Mouse (Mus musculus) retina, embryonic 14.5 days (tissue): ENCODE measurements at regions not wholly inside any gene's neighbourhood (a gene's known extent, or its start where the extent isn't known, plus 50 kb on each side); places are given as distances from the start of the nearest gene placed in this dataset.

ENCODE experiments used
- DNase-seq: peaks from one replicate; pipeline ENCODE4 v3.0.0-alpha.2; 2015; ENCODE audit warnings: low spot score

DNA sequence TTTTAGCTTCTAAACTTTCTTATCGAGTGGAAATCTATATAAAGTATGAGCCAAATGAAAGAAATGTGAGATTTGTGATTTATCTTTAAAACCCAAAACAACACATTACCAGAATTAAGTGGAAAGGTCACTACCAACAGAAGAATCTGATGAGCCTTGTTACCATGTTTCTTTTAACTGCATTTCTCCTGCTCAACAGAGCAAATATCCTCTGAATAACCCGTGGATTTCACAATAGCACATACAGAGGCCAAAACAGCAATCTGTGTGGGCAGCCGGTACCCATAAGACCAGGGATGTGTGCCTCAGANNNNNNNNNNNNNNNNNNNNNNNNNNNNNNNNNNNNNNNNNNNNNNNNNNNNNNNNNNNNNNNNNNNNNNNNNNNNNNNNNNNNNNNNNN is 85.3 kb downstream of the 4930444P10Rik start:
- no peak for DNase-seq

DNA sequence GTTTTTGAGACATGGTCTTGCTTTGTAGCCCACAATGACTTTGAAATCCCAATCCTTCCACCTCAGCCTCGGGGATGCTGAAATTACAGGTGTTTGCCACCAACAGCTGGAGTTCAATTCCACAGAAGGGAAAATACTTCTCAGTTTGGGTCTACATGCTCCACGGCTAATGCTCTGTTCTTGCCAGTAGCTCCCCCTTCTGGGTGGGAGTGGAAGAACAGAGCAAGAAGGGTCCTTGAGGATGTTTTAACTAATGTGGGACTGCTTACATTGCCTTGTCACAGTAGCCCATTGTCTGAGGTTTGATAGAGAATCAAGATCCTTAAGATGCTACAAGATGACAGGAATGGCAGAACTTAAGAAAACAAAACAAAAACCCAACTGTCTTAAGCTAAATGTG is 86.2 kb downstream of the 4930444P10Rik start:
- DNase-seq = no peak

DNA sequence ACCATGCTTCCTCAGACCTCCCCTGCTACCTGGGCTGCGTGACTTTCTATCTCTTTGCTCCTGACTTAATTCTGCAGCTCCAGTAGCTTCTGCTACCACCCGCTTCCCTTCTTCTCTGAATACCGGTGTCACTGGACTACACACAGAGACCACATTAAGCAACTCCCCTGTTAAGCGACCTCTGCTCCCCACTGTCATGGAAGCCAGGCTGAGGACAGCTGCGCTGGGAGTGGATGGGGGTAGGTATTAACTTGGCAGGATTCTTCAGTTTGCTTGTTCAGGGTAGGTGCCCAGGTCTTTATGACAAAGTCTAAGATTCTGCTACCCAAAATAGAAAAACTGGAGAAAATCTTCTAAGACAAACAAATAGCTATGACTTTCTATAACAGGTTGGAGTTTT is 96.0 kb downstream of the 4930444P10Rik start:
- DNase-seq = no peak

DNA sequence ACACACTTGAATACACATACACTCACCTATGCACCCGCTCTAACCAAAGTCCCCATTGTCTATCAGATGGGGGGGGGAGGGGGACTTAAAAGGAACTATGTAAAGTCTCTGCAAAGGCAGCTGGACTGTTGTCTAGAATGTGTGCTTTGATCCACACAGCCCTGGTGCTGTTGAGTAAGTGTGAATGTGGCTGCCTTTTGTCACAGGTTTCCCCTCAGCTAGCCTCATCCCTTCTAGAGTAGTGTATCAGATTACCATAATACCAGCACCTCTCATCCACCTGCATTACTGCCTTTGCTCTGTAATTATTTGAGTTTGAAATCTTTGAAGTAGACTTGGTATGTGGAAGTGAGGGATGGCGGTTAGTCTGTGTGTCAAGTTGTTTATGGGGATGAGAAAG is 96.8 kb downstream of the 4930444P10Rik start:
- DNase-seq = no peak

DNA sequence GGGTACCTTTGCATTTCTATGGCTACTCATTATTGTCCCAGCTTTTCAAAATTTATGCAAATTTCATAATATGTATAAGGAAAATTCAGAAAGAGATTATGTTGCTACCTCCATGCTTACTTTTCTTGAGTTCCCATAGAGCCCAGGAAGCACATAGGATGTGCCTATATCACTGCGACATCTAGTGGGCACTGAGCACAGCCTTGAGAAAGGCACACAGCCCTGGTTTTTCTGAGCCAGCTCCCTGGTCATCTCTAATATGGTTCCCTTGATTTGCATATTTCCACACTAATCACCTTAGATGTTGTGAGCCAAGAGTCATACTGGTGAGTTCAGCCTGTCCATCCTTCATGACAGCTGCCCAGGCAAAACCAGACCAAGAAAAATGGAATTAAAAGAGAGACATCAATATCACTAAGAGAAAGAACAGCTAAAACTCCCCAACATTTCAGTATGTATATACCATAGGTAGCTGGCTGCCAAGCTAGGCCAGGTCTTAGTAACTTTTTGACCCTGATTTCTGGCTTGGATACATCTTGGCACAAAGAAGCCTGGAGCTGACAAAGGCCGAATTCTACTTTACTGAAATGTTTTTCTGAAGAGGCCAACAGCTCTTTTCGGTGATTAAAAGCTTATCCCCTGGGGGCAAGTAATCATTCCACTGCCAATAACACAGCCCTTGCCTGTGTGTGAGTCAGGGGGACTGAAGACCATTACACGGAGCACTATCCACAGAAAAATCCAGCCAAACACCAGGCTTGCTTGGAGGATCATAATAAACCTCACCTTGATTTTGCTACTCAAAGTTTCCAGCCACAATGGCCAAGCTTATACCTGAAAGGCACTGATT is 99.3 kb downstream of the 4930444P10Rik start:
- peak; percentile 49 for DNase-seq

DNA sequence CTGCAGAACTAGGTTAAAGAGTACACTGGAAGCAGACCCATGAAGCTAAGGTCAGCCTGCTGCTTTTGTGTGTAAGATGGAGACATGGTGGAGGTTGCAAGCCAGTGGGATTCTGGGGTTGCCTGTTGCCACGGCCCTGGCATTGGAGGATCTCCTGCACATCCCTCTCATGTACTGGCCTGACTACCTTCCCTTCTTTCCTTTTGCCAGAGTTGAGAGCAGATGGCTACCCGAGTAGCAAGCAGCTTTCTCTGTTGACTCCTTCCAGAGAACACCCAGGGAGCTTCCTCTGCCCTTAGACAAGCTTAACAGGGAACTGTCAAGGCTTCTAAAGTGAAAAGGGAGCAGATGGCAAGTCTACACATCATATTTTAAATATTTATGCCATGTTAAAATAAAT is 102.1 kb downstream of the 4930444P10Rik start:
- no peak for DNase-seq

DNA sequence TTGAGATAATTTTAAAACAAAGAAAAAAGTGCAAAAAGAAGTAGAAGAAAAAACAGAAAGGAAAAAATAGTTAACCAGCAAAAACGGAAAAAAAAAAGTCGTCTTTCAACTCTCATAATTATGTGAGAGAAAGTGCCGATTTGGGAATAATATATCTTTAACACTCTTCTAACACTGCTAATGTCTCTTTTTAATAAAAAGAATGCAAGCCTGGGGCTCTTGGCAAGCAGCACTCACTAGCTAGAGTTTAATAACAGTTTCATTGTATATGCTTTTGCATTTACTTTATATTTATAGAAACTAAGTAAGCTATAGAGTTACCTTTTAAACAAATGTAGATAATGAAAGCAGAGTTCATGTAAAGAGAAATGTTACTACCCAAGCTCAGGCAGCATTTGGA is 107.5 kb downstream of the 4930444P10Rik start:
- no peak for DNase-seq

DNA sequence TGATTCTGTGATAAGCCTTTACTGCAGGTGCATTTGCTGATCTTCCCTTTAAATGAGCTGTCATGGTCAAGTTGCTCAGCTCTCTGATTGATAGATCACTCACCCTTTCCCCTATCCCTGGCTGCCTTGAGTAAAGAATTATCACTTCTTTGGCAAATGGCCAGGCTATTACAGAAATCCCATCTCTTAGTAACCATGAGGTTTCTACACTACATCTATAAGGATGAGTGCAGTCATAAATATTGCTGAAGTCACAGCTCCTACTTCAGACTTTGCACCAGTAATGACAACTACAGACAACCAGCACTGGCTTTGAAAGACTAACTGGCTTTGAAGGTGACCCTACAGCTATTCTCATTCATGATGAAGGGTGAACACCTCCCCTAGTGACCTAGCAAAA is 113.8 kb downstream of the 4930444P10Rik start:
- no peak for DNase-seq

DNA sequence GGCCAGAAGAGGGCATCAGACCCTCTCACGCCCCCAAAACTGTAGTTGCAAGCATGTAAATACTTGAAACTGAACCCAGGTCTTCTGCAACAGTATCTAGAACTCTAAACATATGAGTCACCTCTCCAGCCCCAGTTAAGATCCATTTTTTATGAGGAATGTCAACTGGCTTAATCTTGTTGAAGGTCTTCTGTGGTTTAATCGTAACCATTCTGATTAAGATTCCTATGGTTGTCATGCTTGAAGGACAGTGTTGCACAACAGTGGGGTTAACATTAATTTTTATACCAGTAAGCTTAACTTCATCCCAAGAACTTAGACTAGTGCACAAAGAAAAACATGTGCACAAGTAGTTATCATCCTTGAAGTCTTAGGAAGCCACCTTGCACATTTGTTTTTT is 133.5 kb downstream of the 4930444P10Rik start:
- DNase-seq = no peak

DNA sequence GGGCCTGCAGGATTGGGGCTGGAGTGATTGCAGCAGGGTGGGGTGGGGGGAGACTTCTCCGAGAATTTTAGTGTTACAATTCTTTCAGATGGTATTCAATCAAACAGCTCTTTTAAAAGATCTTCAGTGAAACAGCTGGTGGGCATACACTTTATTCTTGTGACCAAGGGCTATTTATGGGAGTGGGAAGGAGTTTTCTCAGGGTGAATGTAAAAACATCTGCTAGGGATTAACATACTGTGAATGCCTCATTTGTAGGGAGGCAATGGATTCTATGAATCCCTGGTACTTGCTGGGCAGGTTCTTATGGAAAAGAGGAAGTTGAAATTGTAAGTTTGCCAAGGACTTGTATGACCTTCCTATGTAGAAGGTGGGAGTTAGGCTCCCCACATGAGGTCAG is 134.5 kb downstream of the 4930444P10Rik start:
- no peak for DNase-seq

DNA sequence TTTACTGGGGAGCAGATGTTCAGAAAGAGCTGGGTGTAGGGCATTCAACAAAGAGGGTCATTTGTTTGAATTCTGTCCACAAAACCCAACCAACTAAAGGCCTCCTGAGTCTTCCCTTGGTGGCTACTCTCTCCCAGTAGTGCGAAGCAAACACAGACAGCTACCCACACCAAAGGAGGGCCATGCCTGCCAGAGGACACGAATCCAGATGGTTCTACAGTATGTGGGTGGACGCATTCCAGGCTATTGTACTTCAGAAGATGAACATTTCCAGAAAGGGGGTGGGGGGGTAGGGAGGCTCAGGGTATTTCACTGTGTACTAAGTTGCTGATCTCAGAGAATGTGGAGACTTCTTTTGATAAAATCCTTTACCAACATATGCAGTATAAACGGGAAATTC is 149.5 kb downstream of the 4930444P10Rik start:
- DNase-seq = no peak

DNA sequence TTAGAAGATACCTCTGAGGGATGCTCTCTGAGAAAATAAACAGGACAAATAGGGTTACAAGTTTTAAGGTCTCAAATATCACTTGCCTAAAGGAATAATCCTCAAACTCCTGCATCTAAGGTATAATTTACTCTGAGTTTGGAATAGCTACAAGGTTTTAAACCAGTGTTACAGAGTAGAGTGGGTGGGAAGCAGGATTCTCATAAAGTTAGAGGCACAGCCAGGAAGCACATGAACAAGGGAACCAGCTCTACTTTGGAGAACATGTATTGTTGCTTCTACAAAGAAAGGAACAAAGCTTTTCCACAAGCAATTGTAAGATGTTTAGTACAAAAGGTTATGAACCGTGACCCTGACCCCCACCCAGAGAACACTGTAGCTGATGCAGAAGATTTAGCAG is 150.1 kb downstream of the 4930444P10Rik start:
- no peak for DNase-seq
